Mouse (Mus musculus) left cerebral cortex, postnatal 4 days (tissue): ENCODE results near the gene Scaper. TPM values are rescaled to one million over a fixed set of nuclear protein-coding genes. Genes with fewer than 3 reads are reported as not detected.

Source experiments
- DNase-seq: peaks from one replicate; pipeline ENCODE4 v3.0.0-alpha.2; 2022
- intact Hi-C: fragments of 180-260 bp; cut with DNase I; formaldehyde crosslinking; loops from one replicate; pipeline ENCODE4 v1.15.1; 2025
- total RNA-seq, 2 experiments: library from RNA; stranded (reverse); gene quantifications; 2 replicates each; pipeline ENCODE4 v1.2.3; 2021

The Scaper gene
- total RNA-seq = 10 to 100 TPM; 70.0 to 70.1 TPM

GRCm38 (mm10) chr9:55937664-55938617 lies at the start of gene Scaper:
Gene Scaper, minus strand, starts transcription at chr9:55938119.
- peak; percentile 90 for DNase-seq
- intact Hi-C loops = no loop called here

GRCm38 (mm10) chr9:55946819-55947218 lies 8.9 kb upstream of the Scaper start:
- intact Hi-C loops = no loop called here
- peak; percentile 11 for DNase-seq

GRCm38 (mm10) chr9:55941356-55941755 lies 3.4 kb upstream of the Scaper start:
- intact Hi-C loops = no loop called here
- peak; percentile 21 for DNase-seq

- intact Hi-C loops = no loop called here
- no peak for DNase-seq
Measured at GRCm38 (mm10) chr9:55938618-55938985, 683 bp upstream of the Scaper start.

- intact Hi-C loops = no loop called here
- DNase-seq = no peak
Measured at GRCm38 (mm10) chr9:55937224-55937663, 675 bp downstream of the Scaper start.

GRCm38 (mm10) chr9:55932482-55932881 lies 5.4 kb downstream of the Scaper start:
- intact Hi-C loops = no loop called here
- no peak for DNase-seq

- intact Hi-C loops = loop anchor here (10.0 kb wide), 2 partner anchors 374 to 494 kb away; no protein-coding TSS in a partner anchor
- DNase-seq = no peak
Measured at GRCm38 (mm10) chr9:55918579-55918978, 19.3 kb downstream of the Scaper start.

GRCm38 (mm10) chr9:55916751-55917150 lies 21.2 kb downstream of the Scaper start:
- DNase-seq = no peak
- intact Hi-C loops = loop anchor here (10.0 kb wide), 2 partner anchors 372 to 492 kb away; no protein-coding TSS in a partner anchor

GRCm38 (mm10) chr9:55911481-55911880 lies 26.4 kb downstream of the Scaper start:
- no peak for DNase-seq
- intact Hi-C loops = loop anchor here (10.0 kb wide), 2 partner anchors 367 to 487 kb away; no protein-coding TSS in a partner anchor

GRCm38 (mm10) chr9:55902964-55903363 lies 35.0 kb downstream of the Scaper start:
- intact Hi-C loops = no loop called here
- no peak for DNase-seq

GRCm38 (mm10) chr9:55901588-55901987 lies 36.3 kb downstream of the Scaper start:
- DNase-seq = no peak
- intact Hi-C loops = no loop called here

- DNase-seq = no peak
- intact Hi-C loops = no loop called here
Measured at GRCm38 (mm10) chr9:55900531-55900930, 37.4 kb downstream of the Scaper start.

GRCm38 (mm10) chr9:55878066-55878465 lies 59.9 kb downstream of the Scaper start:
- DNase-seq = no peak
- intact Hi-C loops = no loop called here

GRCm38 (mm10) chr9:55789442-55789841 lies 148.5 kb downstream of the Scaper start:
- intact Hi-C loops = no loop called here
- no peak for DNase-seq

- no peak for DNase-seq
- intact Hi-C loops = no loop called here
Measured at GRCm38 (mm10) chr9:55712016-55712415, 225.9 kb downstream of the Scaper start.

- intact Hi-C loops = no loop called here
- DNase-seq = no peak
Measured at GRCm38 (mm10) chr9:55710553-55710952, 227.4 kb downstream of the Scaper start.

- intact Hi-C loops = no loop called here
- no peak for DNase-seq
Measured at GRCm38 (mm10) chr9:55706603-55707002, 231.3 kb downstream of the Scaper start.

GRCm38 (mm10) chr9:55695307-55695706 lies 242.6 kb downstream of the Scaper start:
- intact Hi-C loops = no loop called here
- DNase-seq = no peak

GRCm38 (mm10) chr9:55677099-55677498 lies 260.8 kb downstream of the Scaper start:
- DNase-seq = no peak
- intact Hi-C loops = no loop called here

GRCm38 (mm10) chr9:55646444-55646843 lies 291.5 kb downstream of the Scaper start:
- DNase-seq = no peak
- intact Hi-C loops = no loop called here

- DNase-seq = no peak
- intact Hi-C loops = no loop called here
Measured at GRCm38 (mm10) chr9:55626990-55627389, 310.9 kb downstream of the Scaper start.

GRCm38 (mm10) chr9:55614711-55615110 lies 323.2 kb downstream of the Scaper start:
- DNase-seq = no peak
- intact Hi-C loops = no loop called here
